Mouse (Mus musculus) heart, embryonic 12.5 days (tissue): ENCODE measurements around the gene Mcrs1. TPM values are rescaled to one million over a fixed set of nuclear protein-coding genes. Genes with fewer than 3 reads are reported as not detected.
A peak's percentile ranks its signal among the peaks of the same experiment; 100 is the strongest.
"Not testable (repeated sequence)": the region's sequence is repeated elsewhere in the genome, so short reads cannot be mapped to it uniquely, and the experiment has no call there.

Experiments
- ATAC-seq: fragments of 200-750 bp; cut with Nextera tagmentation; 2 replicates; pipeline ENCODE4 v1.8.0; 2017; ENCODE audit warnings: moderate TSS enrichment, moderate library complexity; ENCODE audit not compliant: insufficient number of reproducible peaks, low FRiP score
- H3K27ac ChIP-seq: fragments of 300-500 bp; sonication (generic); 2 replicates; pipeline ENCODE4 v1.5.1; 2016; ENCODE audit warnings: mild to moderate bottlenecking, moderate library complexity; ENCODE audit not compliant: poor library complexity, severe bottlenecking
- H3K27me3 ChIP-seq: fragments of 300-500 bp; sonication (generic); replicated peaks from 2 replicates; pipeline ENCODE4 v1.6.1; 2016; ENCODE audit warnings: mild to moderate bottlenecking, moderate library complexity
- H3K36me3 ChIP-seq: fragments of 300-500 bp; sonication (generic); 2 replicates; pipeline ENCODE4 v1.6.1; 2016; ENCODE audit warnings: mild to moderate bottlenecking, moderate library complexity
- H3K4me1 ChIP-seq: fragments of 300-500 bp; sonication (generic); replicated peaks from 2 replicates; pipeline ENCODE4 v1.6.1; 2016; ENCODE audit warnings: mild to moderate bottlenecking
- H3K4me2 ChIP-seq: fragments of 300-500 bp; sonication (generic); 2 replicates; pipeline ENCODE4 v1.6.1; 2016; ENCODE audit warnings: mild to moderate bottlenecking, moderate library complexity
- H3K4me3 ChIP-seq: fragments of 300-500 bp; sonication (generic); 2 replicates; pipeline ENCODE4 v1.5.1; 2016; ENCODE audit warnings: mild to moderate bottlenecking
- H3K9ac ChIP-seq: fragments of 300-500 bp; sonication (generic); 2 replicates; pipeline ENCODE4 v1.6.1; 2016; ENCODE audit warnings: mild to moderate bottlenecking, moderate library complexity
- H3K9me3 ChIP-seq: fragments of 300-500 bp; sonication (generic); replicated peaks from 2 replicates; pipeline ENCODE4 v1.6.1; 2016; ENCODE audit warnings: mild to moderate bottlenecking, moderate library complexity
- WGBS: fragments of 180-500 bp; shearing (Covaris S2); methylation state at CpG from one replicate; pipeline ENCODE4 v1.1.7; 2016; 5-methylcytosine and 5-hydroxymethylcytosine counted together
- polyA plus RNA-seq: library from polyadenylated mRNA; unstranded; fragments of >200 nt; fragmentation: Nextera tagmentation; extraction: Ambion mirVana; gene quantifications from 2 replicates; pipeline ENCODE4 v1.2.1, GENCODE M21; 2016

The Mcrs1 gene
- polyA plus RNA-seq, 1 experiment from 2014 or later, result 143 TPM

GRCm38 (mm10) chr15:99265679-99266078 lies 13.9 kb upstream of the Mcrs1 start:
- peak; percentile 40; the same call in 1 of the 2 replicates for ATAC-seq
- Histone ChIP-seq H3K4me3 (no peak overlapping the region), H3K27me3 (no peaks in the 10 kb centered on the region)

GRCm38 (mm10) chr15:99264363-99264762 lies 12.6 kb upstream of the Mcrs1 start:
- Histone ChIP-seq H3K4me1 (peaks cover 16% of the 10 kb centered on the region), H3K27ac (peak overlapping the region; percentile 13; the same call in 1 of the 2 replicates), H3K36me3 (no peaks in the 10 kb centered on the region), H3K9ac (peak overlapping the region; percentile 27; the same call in 1 of the 2 replicates), H3K4me3 (no peak overlapping the region), H3K4me2 (no peak overlapping the region), H3K27me3 (no peaks in the 10 kb centered on the region), H3K9me3 (no peaks in the 10 kb centered on the region)
- 54% methylated on average over 2 of the region's 2 CpGs for WGBS
- no peak for ATAC-seq

More at GRCm38 (mm10) chr15:99265679-99266078, 13.9 kb upstream of the Mcrs1 start:
- H3K9ac ChIP-seq, result no peak overlapping the region; the same call in 1 of the 2 replicates
- H3K4me1 ChIP-seq, result peaks cover 6% of the 10 kb centered on the region
- no peak overlapping the region for H3K4me2 ChIP-seq
- H3K36me3 ChIP-seq, result no peaks in the 10 kb centered on the region
- no peaks in the 10 kb centered on the region for H3K9me3 ChIP-seq
- H3K27ac ChIP-seq, result no peak overlapping the region
- WGBS, result 12% methylated on average over 4 of the region's 4 CpGs

GRCm38 (mm10) chr15:99262702-99263101 lies 10.9 kb upstream of the Mcrs1 start:
- no peak overlapping the region for H3K4me2 ChIP-seq
- H3K9me3 ChIP-seq, result no peaks in the 10 kb centered on the region
- no peaks in the 10 kb centered on the region for H3K27me3 ChIP-seq
- no peak overlapping the region for H3K9ac ChIP-seq
- WGBS, result 46% methylated on average over 10 of the region's 10 CpGs
- H3K36me3 ChIP-seq, result no peaks in the 10 kb centered on the region
- no peak for ATAC-seq
- peaks cover 18% of the 10 kb centered on the region for H3K4me1 ChIP-seq
- H3K27ac ChIP-seq, result no peak overlapping the region
- no peak overlapping the region for H3K4me3 ChIP-seq

- Histone ChIP-seq H3K4me2 (peak overlapping the region; percentile 57), H3K9me3 (no peaks in the 10 kb centered on the region), H3K9ac (peak overlapping the region; percentile 22; the same call in 1 of the 2 replicates), H3K4me1 (peaks cover 19% of the 10 kb centered on the region), H3K27ac (peak overlapping the region; percentile 62; the same call in 1 of the 2 replicates), H3K4me3 (peak overlapping the region; percentile 31), H3K27me3 (no peaks in the 10 kb centered on the region), H3K36me3 (no peaks in the 10 kb centered on the region)
- ATAC-seq, result peak; percentile 66
- 2% methylated on average over 7 of the region's 10 CpGs for WGBS
These were observed 8.0 kb upstream of the Mcrs1 start for GRCm38 (mm10) chr15:99259730-99260252.

GRCm38 (mm10) chr15:99259167-99259729 lies 7.5 kb upstream of the Mcrs1 start:
- ATAC-seq, result peak; percentile 63
- H3K27ac ChIP-seq, result peak overlapping the region; percentile 62; the same call in 1 of the 2 replicates
- H3K36me3 ChIP-seq, result no peaks in the 10 kb centered on the region
- WGBS, result 63% methylated on average over 8 of the region's 8 CpGs
- H3K4me1 ChIP-seq, result peaks cover 19% of the 10 kb centered on the region
- no peaks in the 10 kb centered on the region for H3K9me3 ChIP-seq
- H3K4me3 ChIP-seq, result peak overlapping the region; percentile 12; the same call in 1 of the 2 replicates
- peak overlapping the region; percentile 57 for H3K4me2 ChIP-seq
- H3K27me3 ChIP-seq, result no peaks in the 10 kb centered on the region
- H3K9ac ChIP-seq, result peak overlapping the region; percentile 22; the same call in 1 of the 2 replicates

GRCm38 (mm10) chr15:99255241-99255749 lies 3.5 kb upstream of the Mcrs1 start:
- no peak for ATAC-seq
- no peaks in the 10 kb centered on the region for H3K36me3 ChIP-seq
- no peaks in the 10 kb centered on the region for H3K27me3 ChIP-seq
- WGBS, result 77% methylated on average over 6 of the region's 6 CpGs
- H3K9ac ChIP-seq, result 0 out of 2 replicates have a peak overlapping the region, but pooled peaks have one; percentile 9
- no peaks in the 10 kb centered on the region for H3K9me3 ChIP-seq
- H3K4me1 ChIP-seq, result peaks cover 34% of the 10 kb centered on the region
- no peak overlapping the region for H3K4me2 ChIP-seq
- no peak overlapping the region for H3K4me3 ChIP-seq
- H3K27ac ChIP-seq, result no peak overlapping the region

- 71% methylated on average over 2 of the region's 2 CpGs for WGBS
- Histone ChIP-seq H3K4me2 (no peak overlapping the region), H3K4me1 (peaks cover 37% of the 10 kb centered on the region), H3K4me3 (no peak overlapping the region), H3K9ac (no peak overlapping the region), H3K36me3 (no peaks in the 10 kb centered on the region), H3K27me3 (no peaks in the 10 kb centered on the region), H3K27ac (peak overlapping the region; percentile 36), H3K9me3 (no peaks in the 10 kb centered on the region)
- ATAC-seq, result no peak
These were observed 2.8 kb upstream of the Mcrs1 start for GRCm38 (mm10) chr15:99254477-99255005.

GRCm38 (mm10) chr15:99253772-99254171 lies 2.0 kb upstream of the Mcrs1 start:
- Histone ChIP-seq H3K9me3 (no peaks in the 10 kb centered on the region), H3K9ac (no peak overlapping the region), H3K27ac (no peak overlapping the region), H3K4me3 (no peak overlapping the region), H3K4me1 (peaks cover 39% of the 10 kb centered on the region), H3K4me2 (no peak overlapping the region), H3K27me3 (no peaks in the 10 kb centered on the region), H3K36me3 (0 out of 2 replicates have a peak, but pooled peaks cover 1% of the 10 kb centered on the region)
- 94% methylated on average over 6 of the region's 6 CpGs for WGBS
- ATAC-seq, result no peak

GRCm38 (mm10) chr15:99253175-99253479 lies 1.4 kb upstream of the Mcrs1 start:
- Histone ChIP-seq H3K27ac (peak overlapping the region; percentile 99), H3K4me1 (peaks cover 45% of the 10 kb centered on the region), H3K4me2 (peak overlapping the region; percentile 83)
- WGBS, result 46% methylated on average over 2 of the region's 2 CpGs
- ATAC-seq, H3K36me3 ChIP-seq, H3K4me3 ChIP-seq, H3K27me3 ChIP-seq, H3K9ac ChIP-seq, H3K9me3 ChIP-seq: not testable (repeated sequence)

- H3K9ac ChIP-seq, result peak overlapping the region; percentile 74
- H3K27me3 ChIP-seq, result no peaks in the 10 kb centered on the region
- H3K4me2 ChIP-seq, result peak overlapping the region; percentile 83
- H3K27ac ChIP-seq, result peak overlapping the region; percentile 99
- WGBS, result 4% methylated on average over 22 of the region's 22 CpGs
- H3K4me1 ChIP-seq, result peaks cover 50% of the 10 kb centered on the region
- H3K36me3 ChIP-seq, result peaks cover 12% of the 10 kb centered on the region
- peak; percentile 37 for ATAC-seq
- H3K4me3 ChIP-seq, result peak overlapping the region; percentile 56
- H3K9me3 ChIP-seq, result no peaks in the 10 kb centered on the region
These were observed 817 bp upstream of the Mcrs1 start for GRCm38 (mm10) chr15:99252381-99253174.

- peak overlapping the region; percentile 83 for H3K4me2 ChIP-seq
- H3K27ac ChIP-seq, result peak overlapping the region; percentile 69
- H3K4me3 ChIP-seq, result peak overlapping the region; percentile 56
- peaks cover 27% of the 10 kb centered on the region for H3K36me3 ChIP-seq
- ATAC-seq, result peak; percentile 3
- peaks cover 57% of the 10 kb centered on the region for H3K4me1 ChIP-seq
- peak overlapping the region; percentile 79 for H3K9ac ChIP-seq
- H3K9me3 ChIP-seq, H3K27me3 ChIP-seq: not testable (repeated sequence)
- 0% methylated on average over 14 of the region's 15 CpGs for WGBS
These were observed 650 bp downstream of the Mcrs1 start for GRCm38 (mm10) chr15:99251111-99251510.
